Mouse (Mus musculus): ENCODE results near the gene Eng. TPM values are rescaled to one million over a fixed set of nuclear protein-coding genes. Genes with fewer than 3 reads are reported as not detected.

Eng gene
- polyA plus RNA-seq, 1 experiment from 2014 or later, result 55.9 TPM

DNA sequence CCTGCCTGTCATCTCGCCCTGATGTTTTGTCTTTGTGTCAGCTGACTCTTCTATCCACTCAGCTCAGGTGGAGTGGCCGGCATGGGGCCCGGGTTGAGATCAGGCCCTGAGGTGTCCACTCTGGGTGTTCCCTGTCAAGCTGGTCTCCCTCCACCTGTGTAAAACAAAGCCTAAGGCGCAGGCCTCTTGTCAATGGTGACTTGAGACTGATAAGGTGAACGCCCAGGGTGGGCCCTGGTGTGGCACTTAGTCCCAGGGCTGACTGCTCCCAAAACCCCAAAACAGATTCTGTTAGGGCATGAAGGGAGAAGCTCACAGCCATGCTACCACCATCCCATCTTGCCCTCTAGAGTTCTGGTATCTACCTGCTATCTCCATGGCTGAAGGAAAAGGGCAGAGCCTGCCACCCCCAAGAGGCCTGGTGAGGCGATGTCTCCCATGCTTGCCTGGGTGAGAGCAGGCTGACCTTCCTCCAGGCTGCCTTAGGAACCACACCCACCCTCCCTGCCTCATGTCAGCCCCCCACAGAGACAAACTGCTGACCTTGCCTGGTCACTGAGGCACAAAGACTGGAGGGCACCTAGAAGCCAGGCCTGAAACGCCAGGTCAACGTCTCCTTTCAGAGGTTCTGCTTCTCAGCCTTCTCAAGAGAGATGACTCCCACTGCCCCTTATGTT lies 1.5 kb upstream of the Eng start:
- 70% methylated on average over 8 of the region's 8 CpGs for WGBS
- H3K36me3 ChIP-seq (ENCODE audit: control insufficient read depth, insufficient read depth, low read length), result no peaks in the 10 kb centered on the region
- H3K9me3 ChIP-seq (ENCODE audit: control insufficient read depth, low read length), result no peaks in the 10 kb centered on the region
- peaks cover 6% of the 10 kb centered on the region; the same call in 1 of the 2 replicates for H3K4me1 ChIP-seq (ENCODE audit: control insufficient read depth, insufficient read depth, low read length)
- H3K27me3 ChIP-seq (ENCODE audit: control insufficient read depth, insufficient read depth, low read length), result no peaks in the 10 kb centered on the region
- 0 out of 2 replicates have a peak overlapping the region, but pooled peaks have one; percentile 12 for H3K27ac ChIP-seq (ENCODE audit: low read depth, low read length)
- ATAC-seq (ENCODE audit: low FRiP score, low TSS enrichment), result no peak
- H3K4me2 ChIP-seq (replicated peaks; ENCODE audit: low read depth, low read length), result no peak overlapping the region
- H3K4me3 ChIP-seq (ENCODE audit: low read length), result no peak overlapping the region
- no peak overlapping the region for H3K9ac ChIP-seq (ENCODE audit: low read depth, low read length)

DNA sequence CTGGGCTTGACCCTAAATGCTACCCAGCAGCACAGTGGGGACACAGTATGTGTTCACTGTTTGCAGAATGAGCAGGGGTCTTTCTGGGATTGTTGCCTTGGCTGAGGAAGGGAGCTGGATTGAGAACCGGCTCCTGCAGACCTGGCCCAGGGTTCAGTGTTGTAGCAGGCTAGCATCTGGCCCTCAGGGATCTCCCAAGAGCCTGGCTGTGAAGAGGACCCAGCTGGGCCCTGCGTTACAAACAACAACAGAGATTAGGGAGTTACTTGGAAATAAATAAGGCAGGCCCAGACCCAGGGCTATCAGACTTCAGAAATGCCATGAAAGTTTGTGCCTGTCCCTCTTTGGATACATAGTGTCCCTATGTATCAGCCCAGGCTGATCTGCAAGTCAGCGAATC lies 748 bp upstream of the Eng start:
- Histone ChIP-seq H3K9me3 (ENCODE audit: control insufficient read depth, low read length) (no peaks in the 10 kb centered on the region), H3K4me2 (replicated peaks; ENCODE audit: low read depth, low read length) (no peak overlapping the region), H3K9ac (ENCODE audit: low read depth, low read length) (no peak overlapping the region), H3K4me3 (ENCODE audit: low read length) (no peak overlapping the region), H3K27me3 (ENCODE audit: control insufficient read depth, insufficient read depth, low read length) (no peaks in the 10 kb centered on the region), H3K27ac (ENCODE audit: low read depth, low read length) (peak overlapping the region; percentile 44; the same call in 1 of the 2 replicates), H3K36me3 (ENCODE audit: control insufficient read depth, insufficient read depth, low read length) (no peaks in the 10 kb centered on the region), H3K4me1 (ENCODE audit: control insufficient read depth, insufficient read depth, low read length) (peaks cover 6% of the 10 kb centered on the region; the same call in 1 of the 2 replicates)
- no peak for ATAC-seq (ENCODE audit: low FRiP score, low TSS enrichment)
- 57% methylated on average over 3 of the region's 3 CpGs for WGBS

DNA sequence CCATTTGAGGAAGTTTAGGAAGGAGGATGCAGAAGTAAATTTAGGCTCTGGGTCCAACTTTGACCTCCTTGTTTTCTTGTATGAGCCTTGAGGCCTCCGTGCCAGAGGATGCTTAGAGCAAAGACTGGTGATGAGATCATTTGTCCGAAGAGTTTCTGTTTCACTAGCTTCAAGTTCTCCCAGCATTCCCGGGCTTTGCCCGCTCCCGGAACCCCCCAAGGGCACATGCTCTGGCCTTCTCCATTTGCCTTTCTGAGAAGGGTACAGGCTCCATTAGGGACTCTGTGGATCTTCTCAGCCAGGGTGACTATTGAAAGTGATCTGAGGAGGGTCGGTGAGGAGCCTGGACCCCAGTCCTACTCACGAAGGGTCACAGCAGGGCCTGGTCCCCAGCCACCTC lies 971 bp downstream of the Eng start:
- Histone ChIP-seq H3K36me3 (ENCODE audit: control insufficient read depth, insufficient read depth, low read length) (no peaks in the 10 kb centered on the region), H3K27me3 (ENCODE audit: control insufficient read depth, insufficient read depth, low read length) (no peaks in the 10 kb centered on the region), H3K4me1 (ENCODE audit: control insufficient read depth, insufficient read depth, low read length) (peaks cover 6% of the 10 kb centered on the region; the same call in 1 of the 2 replicates), H3K9ac (ENCODE audit: low read depth, low read length) (peak overlapping the region; percentile 58; the same call in 1 of the 2 replicates), H3K4me3 (ENCODE audit: low read length) (peak overlapping the region; percentile 34), H3K4me2 (replicated peaks; ENCODE audit: low read depth, low read length) (peak overlapping the region; percentile 23), H3K27ac (ENCODE audit: low read depth, low read length) (no peak overlapping the region), H3K9me3 (ENCODE audit: control insufficient read depth, low read length) (no peaks in the 10 kb centered on the region)
- no peak for ATAC-seq (ENCODE audit: low FRiP score, low TSS enrichment)
- 89% methylated on average over 7 of the region's 7 CpGs for WGBS

DNA sequence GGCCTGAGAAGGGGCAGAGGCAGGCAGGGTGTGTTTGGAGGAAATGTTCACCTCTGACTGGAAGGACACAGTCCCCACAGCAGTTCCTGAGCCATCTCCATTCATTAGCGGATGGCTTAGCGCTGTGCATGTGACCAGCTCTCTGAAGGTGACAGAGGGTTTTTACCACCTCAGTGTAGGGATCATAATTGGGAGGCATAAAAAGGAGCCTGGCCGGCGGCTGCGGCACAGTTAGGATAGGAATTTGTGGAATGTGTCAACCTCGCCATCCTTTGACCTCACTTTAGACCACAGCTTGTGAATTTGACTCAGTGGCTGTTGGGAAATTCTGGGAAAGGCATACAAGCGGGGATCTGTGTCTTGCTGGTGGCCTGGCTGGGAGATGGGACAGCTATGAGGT lies 7.4 kb downstream of the Eng start:
- H3K27ac ChIP-seq (ENCODE audit: low read depth, low read length), result peak overlapping the region; percentile 37; the same call in 1 of the 2 replicates
- no peak overlapping the region for H3K9ac ChIP-seq (ENCODE audit: low read depth, low read length)
- H3K36me3 ChIP-seq (ENCODE audit: control insufficient read depth, insufficient read depth, low read length), result no peaks in the 10 kb centered on the region
- WGBS, result 28% methylated on average over 7 of the region's 7 CpGs
- H3K4me3 ChIP-seq (ENCODE audit: low read length), result no peak overlapping the region
- no peaks in the 10 kb centered on the region for H3K27me3 ChIP-seq (ENCODE audit: control insufficient read depth, insufficient read depth, low read length)
- H3K4me1 ChIP-seq (ENCODE audit: control insufficient read depth, insufficient read depth, low read length), result peaks cover 26% of the 10 kb centered on the region
- H3K4me2 ChIP-seq (replicated peaks; ENCODE audit: low read depth, low read length), result peak overlapping the region; percentile 10; the same call in 1 of the 2 replicates
- ATAC-seq (ENCODE audit: low FRiP score, low TSS enrichment), result no peak
- no peaks in the 10 kb centered on the region for H3K9me3 ChIP-seq (ENCODE audit: control insufficient read depth, low read length)

DNA sequence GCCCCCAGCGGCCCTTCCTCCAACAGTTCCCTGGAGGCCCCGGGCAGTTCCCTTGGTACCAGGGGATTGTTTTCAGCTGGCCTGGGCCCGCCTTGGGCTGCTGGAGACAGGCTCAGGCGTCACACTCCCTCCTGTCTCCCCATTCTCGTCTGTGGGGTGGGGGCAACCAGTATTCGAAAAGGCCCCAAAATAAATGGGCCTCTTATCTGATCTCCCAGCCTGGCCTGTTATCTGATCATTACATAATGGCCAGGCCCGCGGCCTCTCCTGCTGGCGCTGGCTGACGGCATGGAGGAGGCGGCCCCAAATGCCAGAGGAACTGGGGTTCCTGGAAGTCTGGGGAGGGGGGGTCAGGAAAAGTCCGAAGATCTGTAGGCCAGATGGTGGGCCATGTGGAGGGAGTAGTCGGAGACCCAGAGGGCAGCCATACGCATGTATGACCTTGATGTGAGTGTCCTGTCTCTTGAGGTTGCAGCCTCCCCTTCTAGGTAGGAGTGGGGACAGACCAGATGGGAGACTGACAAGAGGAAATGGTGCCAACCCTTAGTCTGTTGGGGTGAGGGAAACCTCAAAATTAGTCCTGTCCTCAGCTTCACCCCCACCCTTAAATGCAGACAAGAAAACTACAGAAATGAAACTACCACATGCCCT lies 8.5 kb downstream of the Eng start:
- Histone ChIP-seq H3K9ac (ENCODE audit: low read depth, low read length) (0 out of 2 replicates have a peak overlapping the region, but pooled peaks have one; percentile 12), H3K4me2 (replicated peaks; ENCODE audit: low read depth, low read length) (no peak overlapping the region), H3K9me3 (ENCODE audit: control insufficient read depth, low read length) (no peaks in the 10 kb centered on the region), H3K4me1 (ENCODE audit: control insufficient read depth, insufficient read depth, low read length) (peaks cover 26% of the 10 kb centered on the region), H3K4me3 (ENCODE audit: low read length) (no peak overlapping the region), H3K27me3 (ENCODE audit: control insufficient read depth, insufficient read depth, low read length) (no peaks in the 10 kb centered on the region), H3K36me3 (ENCODE audit: control insufficient read depth, insufficient read depth, low read length) (no peaks in the 10 kb centered on the region), H3K27ac (ENCODE audit: low read depth, low read length) (peak overlapping the region; percentile 85)
- peak; percentile 25; the same call in 1 of the 2 replicates for ATAC-seq (ENCODE audit: low FRiP score, low TSS enrichment)
- WGBS, result 47% methylated on average over 14 of the region's 14 CpGs

DNA sequence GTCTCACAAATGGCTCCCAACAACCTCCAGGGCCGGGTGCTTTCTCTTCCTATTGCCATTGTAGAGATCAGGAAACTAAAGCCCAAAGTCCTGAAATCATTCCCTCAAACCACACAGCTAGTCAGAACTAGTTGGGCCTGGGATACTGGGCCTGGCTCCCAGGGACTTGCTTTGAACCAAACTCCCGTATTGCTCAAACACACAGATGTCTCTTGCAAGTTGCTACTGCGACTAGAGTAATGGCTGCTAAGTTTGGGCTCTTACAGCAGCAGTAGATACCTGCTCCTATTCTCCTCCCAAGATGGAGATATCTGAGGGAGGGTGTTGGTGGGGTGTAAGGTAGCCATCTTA lies 9.0 kb downstream of the Eng start:
- H3K4me3 ChIP-seq (ENCODE audit: low read length), result no peak overlapping the region
- WGBS, result 67% methylated on average over 3 of the region's 3 CpGs
- peak overlapping the region; percentile 85 for H3K27ac ChIP-seq (ENCODE audit: low read depth, low read length)
- no peak overlapping the region for H3K4me2 ChIP-seq (replicated peaks; ENCODE audit: low read depth, low read length)
- no peaks in the 10 kb centered on the region for H3K9me3 ChIP-seq (ENCODE audit: control insufficient read depth, low read length)
- peaks cover 26% of the 10 kb centered on the region for H3K4me1 ChIP-seq (ENCODE audit: control insufficient read depth, insufficient read depth, low read length)
- H3K36me3 ChIP-seq (ENCODE audit: control insufficient read depth, insufficient read depth, low read length), result no peaks in the 10 kb centered on the region
- no peak for ATAC-seq (ENCODE audit: low FRiP score, low TSS enrichment)
- no peak overlapping the region for H3K9ac ChIP-seq (ENCODE audit: low read depth, low read length)
- no peaks in the 10 kb centered on the region for H3K27me3 ChIP-seq (ENCODE audit: control insufficient read depth, insufficient read depth, low read length)

DNA sequence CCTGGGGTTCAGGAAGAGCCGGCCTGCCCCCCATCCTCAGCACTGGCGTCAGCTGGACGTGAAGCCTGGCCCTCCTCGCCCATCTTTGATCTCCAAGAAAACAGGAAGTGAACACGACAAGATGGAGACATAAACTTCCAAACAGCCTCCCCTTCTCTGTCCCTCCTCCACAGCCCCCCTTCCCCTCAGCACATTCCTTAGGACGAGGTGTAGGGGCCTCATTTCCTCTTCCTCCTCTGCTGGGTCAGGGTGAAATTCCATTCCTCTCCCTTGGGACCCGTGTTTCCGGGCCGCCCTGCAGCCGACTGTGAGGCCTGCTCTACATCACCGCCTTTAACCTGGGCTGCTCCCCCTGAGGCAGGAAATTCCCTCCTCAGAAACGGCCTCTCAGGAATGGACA lies 9.4 kb downstream of the Eng start:
- Histone ChIP-seq H3K9ac (ENCODE audit: low read depth, low read length) (no peak overlapping the region), H3K9me3 (ENCODE audit: control insufficient read depth, low read length) (no peaks in the 10 kb centered on the region), H3K36me3 (ENCODE audit: control insufficient read depth, insufficient read depth, low read length) (no peaks in the 10 kb centered on the region), H3K27me3 (ENCODE audit: control insufficient read depth, insufficient read depth, low read length) (no peaks in the 10 kb centered on the region), H3K4me2 (replicated peaks; ENCODE audit: low read depth, low read length) (no peak overlapping the region), H3K4me1 (ENCODE audit: control insufficient read depth, insufficient read depth, low read length) (peaks cover 26% of the 10 kb centered on the region), H3K27ac (ENCODE audit: low read depth, low read length) (peak overlapping the region; percentile 85), H3K4me3 (ENCODE audit: low read length) (no peak overlapping the region)
- WGBS, result 25% methylated on average over 12 of the region's 12 CpGs
- ATAC-seq (ENCODE audit: low FRiP score, low TSS enrichment), result peak; percentile 86

DNA sequence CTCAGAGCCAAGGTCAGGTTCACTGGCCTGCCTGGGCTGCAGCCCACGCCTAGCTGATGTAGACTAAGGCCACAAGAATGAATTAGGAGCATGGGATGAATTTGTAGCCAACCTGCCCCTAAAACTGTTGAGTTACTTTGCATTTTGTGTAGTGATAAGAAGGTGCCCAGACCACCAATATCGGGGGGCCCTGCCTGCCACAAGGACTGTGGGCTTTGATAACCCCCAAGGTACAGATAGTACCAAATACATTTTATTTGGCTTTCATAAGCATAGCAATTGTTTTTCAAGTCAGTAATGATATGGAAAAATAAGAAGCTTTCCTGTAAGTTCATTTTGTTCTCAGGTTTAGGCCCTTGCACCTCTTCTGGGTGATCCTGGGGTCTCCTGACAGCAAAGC lies 12.5 kb downstream of the Eng start:
- Histone ChIP-seq H3K9ac (ENCODE audit: low read depth, low read length) (no peak overlapping the region), H3K9me3 (ENCODE audit: control insufficient read depth, low read length) (no peaks in the 10 kb centered on the region), H3K27me3 (ENCODE audit: control insufficient read depth, insufficient read depth, low read length) (no peaks in the 10 kb centered on the region), H3K4me2 (replicated peaks; ENCODE audit: low read depth, low read length) (no peak overlapping the region), H3K27ac (ENCODE audit: low read depth, low read length) (no peak overlapping the region), H3K36me3 (ENCODE audit: control insufficient read depth, insufficient read depth, low read length) (no peaks in the 10 kb centered on the region; the same call in 1 of the 2 replicates), H3K4me3 (ENCODE audit: low read length) (no peak overlapping the region), H3K4me1 (ENCODE audit: control insufficient read depth, insufficient read depth, low read length) (peaks cover 34% of the 10 kb centered on the region)
- 85% methylated on average over 2 of the region's 2 CpGs for WGBS
- no peak for ATAC-seq (ENCODE audit: low FRiP score, low TSS enrichment)

DNA sequence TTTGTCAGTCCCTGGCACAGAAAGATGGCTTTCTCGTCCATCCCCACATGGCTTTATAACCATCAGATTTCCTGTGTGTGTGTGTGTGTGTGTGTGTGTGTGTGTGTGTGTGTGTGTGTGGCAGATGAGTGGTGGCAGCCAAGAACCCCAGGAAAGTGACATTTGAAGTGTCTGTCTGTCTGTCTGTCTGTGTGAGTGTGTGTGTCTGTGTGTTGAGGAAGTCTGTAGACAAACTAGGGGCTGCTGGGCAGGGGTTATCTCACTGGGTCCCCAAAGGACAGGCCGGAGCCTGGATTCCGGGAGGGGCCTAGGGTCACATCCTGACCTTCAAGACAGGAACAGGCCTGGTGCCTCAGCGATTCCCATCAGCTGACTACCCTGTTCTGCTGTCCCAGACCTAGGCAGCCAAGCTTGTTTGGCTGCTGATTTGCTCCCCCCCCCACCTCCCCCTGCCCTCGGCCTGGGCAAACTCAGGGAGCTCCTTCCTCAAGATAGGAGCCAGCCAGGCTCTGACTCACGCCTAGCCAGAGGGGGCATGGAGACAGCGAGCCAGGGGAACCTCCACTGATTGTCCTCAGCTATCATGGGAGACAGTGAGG lies 15.2 kb downstream of the Eng start:
- peaks cover 13% of the 10 kb centered on the region; the same call in 1 of the 2 replicates for H3K4me1 ChIP-seq (ENCODE audit: control insufficient read depth, insufficient read depth, low read length)
- no peaks in the 10 kb centered on the region; the same call in 1 of the 2 replicates for H3K36me3 ChIP-seq (ENCODE audit: control insufficient read depth, insufficient read depth, low read length)
- H3K27ac ChIP-seq (ENCODE audit: low read depth, low read length), result no peak overlapping the region; the same call in 1 of the 2 replicates
- H3K9ac ChIP-seq (ENCODE audit: low read depth, low read length), result 0 out of 2 replicates have a peak overlapping the region, but pooled peaks have one; percentile 37
- H3K4me3 ChIP-seq (ENCODE audit: low read length), result no peak overlapping the region
- ATAC-seq (ENCODE audit: low FRiP score, low TSS enrichment), result peak; percentile 38; the same call in 1 of the 2 replicates
- H3K9me3 ChIP-seq (ENCODE audit: control insufficient read depth, low read length), result no peaks in the 10 kb centered on the region
- 48% methylated on average over 7 of the region's 7 CpGs for WGBS
- H3K27me3 ChIP-seq (ENCODE audit: control insufficient read depth, insufficient read depth, low read length), result no peaks in the 10 kb centered on the region
- no peak overlapping the region for H3K4me2 ChIP-seq (replicated peaks; ENCODE audit: low read depth, low read length)

All from kidney, embryonic 14.5 days (tissue).